ENCODE assay signal across 16 mouse cellular contexts in genomic region chr15:96881519-96882170, GRCm38 (mm10).
DNase-seq lines count a peak whose midpoint lies in the region; ATAC-seq and TF ChIP-seq lines count a peak whose summit lies in the region.
"Had no signal": no experiment of that assay in that cellular context is flagged by ENCODE, and none has a peak within 500 bp of the region (broad histone marks: within the 10 kb centered on the region; RNA-seq: fewer than 3 reads in every experiment).

No protein-coding gene starts in this region.

- no peaks in the 10 kb centered on the region for H3K36me3 ChIP-seq in kidney, postnatal 0 days (ENCODE audit: insufficient read depth, low read length)
- no peaks in the 10 kb centered on the region for H3K36me3 ChIP-seq in kidney, adult 2 months (ENCODE audit: control insufficient read depth, insufficient read depth, low read length)
- no peaks in the 10 kb centered on the region for H3K36me3 ChIP-seq in embryonic facial prominence, embryonic 13.5 days
- no peaks in the 10 kb centered on the region for H3K36me3 ChIP-seq in myocyte (ENCODE audit: control insufficient read depth, insufficient read depth)
- H3K36me3 ChIP-seq: heart, embryonic 12.5 days; liver, embryonic 15.5 days had no signal

- H3K9me3 ChIP-seq in kidney, postnatal 0 days (replicated peaks; ENCODE audit: low read length), result no peaks in the 10 kb centered on the region
- no peaks in the 10 kb centered on the region for H3K9me3 ChIP-seq in embryonic facial prominence, embryonic 13.5 days
- H3K9me3 ChIP-seq: forebrain, embryonic 13.5 days; heart, embryonic 12.5 days; liver, embryonic 15.5 days had no signal

- no peak overlapping the region for H3K9ac ChIP-seq in kidney, postnatal 0 days (ENCODE audit: low read depth, low read length)
- H3K9ac ChIP-seq in embryonic facial prominence, embryonic 13.5 days, result no peak overlapping the region
- H3K9ac ChIP-seq: forebrain, embryonic 13.5 days; heart, embryonic 12.5 days; liver, embryonic 15.5 days had no signal

- H3K79me2 ChIP-seq in myocyte (ENCODE audit: control insufficient read depth, insufficient read depth), result no peaks in the 10 kb centered on the region

- peak; percentile 69 for DNase-seq in kidney, postnatal 0 days (ENCODE audit: low spot score)
- no peak for DNase-seq in kidney, adult 2 months
- DNase-seq in Muller cell, postnatal 12 days (ENCODE audit: inconsistent ontology term), result peak; percentile 89
- no peak for DNase-seq in gastrocnemius, adult 8-10 months (ENCODE audit: low spot score in 2 of 2)
- no peak for DNase-seq in adrenal gland, postnatal 36 days
- DNase-seq: adrenal gland, adult 8-10 months; cerebellum, adult 11 months; gastrocnemius, postnatal 36 days; left cerebral cortex, postnatal 4 days; midbrain, embryonic 14.5 days; thymus, postnatal 14 days had no signal

- H3K4me2 ChIP-seq in kidney, postnatal 0 days (ENCODE audit: low read length), result no peak overlapping the region
- H3K4me2 ChIP-seq in embryonic facial prominence, embryonic 13.5 days, result peak overlapping the region; percentile 32; the same call in 1 of the 2 replicates
- H3K4me2 ChIP-seq in myocyte (ENCODE audit: low read depth), result peak overlapping the region; percentile 40
- H3K4me2 ChIP-seq: forebrain, embryonic 13.5 days; heart, embryonic 12.5 days; liver, embryonic 15.5 days had no signal

- no peak for ATAC-seq in kidney, postnatal 0 days (replicated peaks; ENCODE audit: low FRiP score, low read depth)
- no peak for ATAC-seq in embryonic facial prominence, embryonic 13.5 days (ENCODE audit: insufficient number of reproducible peaks, insufficient read depth, low FRiP score, low TSS enrichment, low read depth)
- ATAC-seq: forebrain, embryonic 13.5 days had no signal

- no peak overlapping the region for H3K4me3 ChIP-seq in kidney, postnatal 0 days (replicated peaks; ENCODE audit: low read depth, low read length)
- no peak overlapping the region for H3K4me3 ChIP-seq in kidney, adult 2 months (ENCODE audit: insufficient read depth, low read depth, low read length)
- no peak overlapping the region for H3K4me3 ChIP-seq in embryonic facial prominence, embryonic 13.5 days
- H3K4me3 ChIP-seq in myocyte, result no peak overlapping the region
- H3K4me3 ChIP-seq: forebrain, embryonic 13.5 days; heart, embryonic 12.5 days; liver, embryonic 15.5 days had no signal

- TF ChIP-seq CTCF in kidney, postnatal 0 days (IDR thresholded peaks at IDR 0.05; ENCODE audit: low read depth), result no peak
- TF ChIP-seq CTCF in kidney, adult 2 months (conservative IDR thresholded peaks at IDR 0.05; ENCODE audit: insufficient read depth, insufficient read length, low read depth, low read length), result no peak

- TF ChIP-seq POLR2A in kidney, adult 2 months (IDR thresholded peaks at IDR 0.05; ENCODE audit: low read depth, low read length), result no peak
- no peak for TF ChIP-seq POLR2A in myocyte (IDR thresholded peaks at IDR 0.05; ENCODE audit: insufficient read length, low read depth)

- H3K27me3 ChIP-seq in kidney, postnatal 0 days (ENCODE audit: insufficient read depth, low read length), result no peaks in the 10 kb centered on the region
- H3K27me3 ChIP-seq in kidney, adult 2 months (replicated peaks; ENCODE audit: control insufficient read depth, insufficient read depth, low read length), result no peaks in the 10 kb centered on the region
- no peaks in the 10 kb centered on the region for H3K27me3 ChIP-seq in embryonic facial prominence, embryonic 13.5 days
- H3K27me3 ChIP-seq in myocyte (ENCODE audit: control insufficient read depth, insufficient read depth, insufficient read length), result no peaks in the 10 kb centered on the region
- H3K27me3 ChIP-seq: forebrain, embryonic 13.5 days; heart, embryonic 12.5 days; liver, embryonic 15.5 days had no signal

- WGBS in kidney, postnatal 0 days, result 57% methylated on average over 9 of the region's 9 CpGs
- 51% methylated on average over 9 of the region's 9 CpGs for WGBS in kidney, adult 2 months
- 46% methylated on average over 9 of the region's 9 CpGs for WGBS in embryonic facial prominence, embryonic 13.5 days

- no peaks in the 10 kb centered on the region for H3K4me1 ChIP-seq in kidney, postnatal 0 days (replicated peaks; ENCODE audit: insufficient read depth, low read length)
- no peaks in the 10 kb centered on the region for H3K4me1 ChIP-seq in kidney, adult 2 months (ENCODE audit: control insufficient read depth, insufficient read depth, low read length)
- peaks cover 31% of the 10 kb centered on the region for H3K4me1 ChIP-seq in embryonic facial prominence, embryonic 13.5 days
- H3K4me1 ChIP-seq: forebrain, embryonic 13.5 days; heart, embryonic 12.5 days; liver, embryonic 15.5 days had no signal

- 0 out of 2 replicates have a peak overlapping the region, but pooled peaks have one; percentile 36 for H3K27ac ChIP-seq in kidney, postnatal 0 days
- H3K27ac ChIP-seq in kidney, adult 2 months (ENCODE audit: insufficient read depth, low read depth, low read length), result no peak overlapping the region
- H3K27ac ChIP-seq in embryonic facial prominence, embryonic 13.5 days, result peak overlapping the region; percentile 51; the same call in 1 of the 2 replicates
- H3K27ac ChIP-seq: forebrain, embryonic 13.5 days; liver, embryonic 15.5 days had no signal

- no peak overlapping the region for H3ac ChIP-seq in myocyte (ENCODE audit: control insufficient read depth, insufficient read length)

TF ChIP-seq in myocyte, 11 proteins besides CTCF, POLR2A, EP300 and RAD21:
- TF ChIP-seq POLR2AphosphoS2 (IDR thresholded peaks at IDR 0.05; ENCODE audit: insufficient read length, low read depth) (no peak), MYOG (IDR thresholded peaks at IDR 0.05; ENCODE audit: control insufficient read depth in 1 of 3, insufficient read depth in 1 of 3, insufficient read length in 2 of 3, low read depth in 2 of 3) (no peak), TCF12 (IDR thresholded peaks at IDR 0.05; ENCODE audit: insufficient read depth, poor library complexity, severe bottlenecking) (no peak), MAX (IDR thresholded peaks at IDR 0.05; ENCODE audit: low read depth) (no peak)

Comparison
In these comparisons a context has a peak if more than half of its experiments do, and no peak if none do; other contexts are left out.
1. DNase-seq: peak in kidney, postnatal 0 days (single experiment) and Muller cell, postnatal 12 days (single experiment); none in kidney, adult 2 months (single experiment), gastrocnemius, adult 8-10 months (0 of 2) and adrenal gland, postnatal 36 days (0 of 2).